Mouse (Mus musculus): ENCODE measurements around the gene Perm1. TPM values are rescaled to one million over a fixed set of nuclear protein-coding genes. Genes with fewer than 3 reads are reported as not detected.

Perm1 gene
- polyA plus RNA-seq, 1 experiment from 2014 or later, result 2.3 TPM

DNA sequence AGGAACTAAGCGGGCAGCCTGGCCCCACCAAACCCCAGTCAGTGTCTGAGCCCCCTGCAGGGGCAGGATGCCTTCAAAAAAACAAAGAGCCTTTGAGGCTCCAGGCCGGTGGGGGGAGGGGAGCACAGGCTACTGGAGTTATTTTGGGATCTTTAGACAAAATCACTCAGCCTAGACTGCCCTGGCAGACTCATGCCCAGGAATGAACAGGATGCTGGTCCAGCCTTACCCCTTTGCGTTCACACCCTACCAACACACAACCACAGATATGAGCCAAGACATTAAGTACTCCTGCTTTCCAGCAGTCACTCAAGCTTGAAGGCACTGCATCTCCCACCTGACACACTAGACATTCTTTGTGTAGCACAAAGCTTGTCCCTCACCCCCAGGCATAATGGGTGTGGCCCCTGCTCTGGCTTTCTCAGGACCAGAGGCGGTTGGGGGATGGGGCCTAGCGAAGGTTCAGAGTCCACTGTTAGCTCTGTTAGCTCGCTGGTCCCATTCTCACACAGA is 26.8 kb upstream of the Perm1 start:
- Histone ChIP-seq H3K4me3 (replicated peaks) (no peak overlapping the region), H3K36me3 (peaks cover 21% of the 10 kb centered on the region), H3K4me1 (peaks cover 93% of the 10 kb centered on the region), H3K4me2 (peak overlapping the region; percentile 15; the same call in 1 of the 2 replicates), H3K9me3 (replicated peaks) (no peaks in the 10 kb centered on the region), H3K27ac (replicated peaks) (peak overlapping the region; percentile 74), H3K27me3 (replicated peaks) (no peaks in the 10 kb centered on the region), H3K9ac (replicated peaks) (no peak overlapping the region)
- WGBS, result 12% methylated on average over 6 of the region's 6 CpGs
- ATAC-seq (ENCODE audit: low FRiP score), result no peak

GRCm38 (mm10) chr4:156192421-156193199 is 23.1 kb upstream of the Perm1 start:
- Histone ChIP-seq H3K27ac (replicated peaks) (peak overlapping the region; percentile 34), H3K4me1 (peaks cover 83% of the 10 kb centered on the region), H3K4me3 (replicated peaks) (no peak overlapping the region), H3K9ac (replicated peaks) (no peak overlapping the region), H3K4me2 (no peak overlapping the region; the same call in 1 of the 2 replicates), H3K36me3 (peaks cover 21% of the 10 kb centered on the region), H3K9me3 (replicated peaks) (no peaks in the 10 kb centered on the region), H3K27me3 (replicated peaks) (no peaks in the 10 kb centered on the region)
- 49% methylated on average over 8 of the region's 8 CpGs for WGBS
- no peak for ATAC-seq (ENCODE audit: low FRiP score)

DNA sequence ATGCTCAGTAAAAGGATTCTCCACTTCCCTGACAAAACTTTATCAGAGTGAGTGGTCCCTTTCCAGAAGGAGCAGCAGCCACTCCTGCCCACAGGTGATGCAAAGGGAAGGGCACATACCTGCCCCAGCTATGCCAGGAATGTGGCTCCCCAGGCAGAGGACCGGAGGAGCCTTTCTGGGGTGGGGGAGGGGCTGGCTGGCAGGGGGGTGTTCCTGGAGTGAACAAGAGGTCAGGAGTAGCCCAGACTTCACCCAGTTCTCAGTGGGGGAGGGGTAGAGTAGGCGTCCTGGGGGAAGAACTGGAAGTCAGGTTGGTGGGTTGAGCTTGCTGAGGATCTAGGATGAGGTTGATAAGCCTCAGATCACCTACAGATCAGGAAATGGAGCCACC is 22.5 kb upstream of the Perm1 start:
- no peaks in the 10 kb centered on the region for H3K9me3 ChIP-seq (replicated peaks)
- no peak overlapping the region for H3K9ac ChIP-seq (replicated peaks)

DNA sequence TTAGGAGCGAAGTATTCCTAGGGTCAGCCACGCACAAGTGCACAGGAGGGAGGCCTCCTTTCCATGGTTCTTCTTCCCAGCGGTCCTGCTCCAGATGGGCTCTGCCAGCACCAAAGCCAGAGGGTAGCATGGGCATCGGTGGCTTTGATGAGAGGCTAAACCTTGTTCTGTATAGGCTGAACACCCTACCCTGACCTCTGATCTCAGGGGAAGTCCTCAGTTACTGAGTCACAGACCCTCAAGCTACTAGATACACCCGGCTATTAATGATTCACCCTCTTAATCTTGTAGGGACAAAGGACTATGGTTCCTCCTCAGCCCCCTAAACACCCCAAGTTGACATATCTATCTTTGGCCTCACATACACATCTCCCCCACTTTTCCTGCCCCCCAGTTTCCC is 21.8 kb upstream of the Perm1 start:
- WGBS, result 71% methylated on average over 5 of the region's 5 CpGs
- no peak overlapping the region for H3K4me3 ChIP-seq (replicated peaks)
- no peak overlapping the region for H3K27ac ChIP-seq (replicated peaks)
- H3K9ac ChIP-seq (replicated peaks), result no peak overlapping the region; the same call in 1 of the 2 replicates
- no peaks in the 10 kb centered on the region for H3K27me3 ChIP-seq (replicated peaks)
- H3K9me3 ChIP-seq (replicated peaks), result no peaks in the 10 kb centered on the region
- ATAC-seq (ENCODE audit: low FRiP score), result no peak
- peaks cover 21% of the 10 kb centered on the region for H3K36me3 ChIP-seq
- H3K4me2 ChIP-seq, result peak overlapping the region; percentile 89
- peaks cover 73% of the 10 kb centered on the region for H3K4me1 ChIP-seq

More for the DNA sequence above, 22.5 kb upstream of the Perm1 start:
- Histone ChIP-seq H3K27ac (replicated peaks) (peak overlapping the region; percentile 33; the same call in 1 of the 2 replicates), H3K4me2 (no peak overlapping the region; the same call in 1 of the 2 replicates), H3K27me3 (replicated peaks) (no peaks in the 10 kb centered on the region), H3K36me3 (peaks cover 21% of the 10 kb centered on the region), H3K4me3 (replicated peaks) (no peak overlapping the region), H3K4me1 (peaks cover 81% of the 10 kb centered on the region)
- 26% methylated on average over 2 of the region's 2 CpGs for WGBS
- no peak for ATAC-seq (ENCODE audit: low FRiP score)

- no peak overlapping the region for H3K27ac ChIP-seq (replicated peaks)
Measured at GRCm38 (mm10) chr4:156194346-156194745, 21.3 kb upstream of the Perm1 start.

GRCm38 (mm10) chr4:156195927-156196870 is 19.5 kb upstream of the Perm1 start:
- Histone ChIP-seq H3K4me1 (peaks cover 52% of the 10 kb centered on the region), H3K27me3 (replicated peaks) (no peaks in the 10 kb centered on the region), H3K27ac (replicated peaks) (peak overlapping the region; percentile 84), H3K36me3 (peaks cover 9% of the 10 kb centered on the region), H3K4me3 (replicated peaks) (peak overlapping the region; percentile 81), H3K9ac (replicated peaks) (peak overlapping the region; percentile 94), H3K9me3 (replicated peaks) (no peaks in the 10 kb centered on the region), H3K4me2 (peak overlapping the region; percentile 89)
- no peak for ATAC-seq (ENCODE audit: low FRiP score)
- 5% methylated on average over 35 of the region's 35 CpGs for WGBS

More at GRCm38 (mm10) chr4:156194346-156194745, 21.3 kb upstream of the Perm1 start:
- Histone ChIP-seq H3K9me3 (replicated peaks) (no peaks in the 10 kb centered on the region), H3K4me3 (replicated peaks) (no peak overlapping the region), H3K4me2 (peak overlapping the region; percentile 89), H3K4me1 (peaks cover 69% of the 10 kb centered on the region), H3K9ac (replicated peaks) (no peak overlapping the region; the same call in 1 of the 2 replicates), H3K27me3 (replicated peaks) (no peaks in the 10 kb centered on the region), H3K36me3 (peaks cover 21% of the 10 kb centered on the region)
- 34% methylated on average over 6 of the region's 6 CpGs for WGBS
- ATAC-seq (ENCODE audit: low FRiP score), result no peak

- H3K36me3 ChIP-seq, result no peaks in the 10 kb centered on the region; the same call in 1 of the 2 replicates
- H3K4me1 ChIP-seq, result peaks cover 47% of the 10 kb centered on the region
- 2% methylated on average over 18 of the region's 88 CpGs for WGBS
- H3K4me2 ChIP-seq, result peak within 1 kb of the TSS; percentile 89
- H3K27me3 ChIP-seq (replicated peaks), result no peaks in the 10 kb centered on the region; the same call in 1 of the 2 replicates
- ATAC-seq (ENCODE audit: low FRiP score), result peak; percentile 84
- peak within 1 kb of the TSS; percentile 81 for H3K4me3 ChIP-seq (replicated peaks)
- H3K27ac ChIP-seq (replicated peaks), result peak within 1 kb of the TSS; percentile 95
- no peaks in the 10 kb centered on the region for H3K9me3 ChIP-seq (replicated peaks)
- peak within 1 kb of the TSS; percentile 94 for H3K9ac ChIP-seq (replicated peaks)
Measured at GRCm38 (mm10) chr4:156197131-156197828, 18.4 kb upstream of the Perm1 start, which contains the start of gene Agrn. TSS of gene Agrn (minus strand) at chr4:156197488.

DNA sequence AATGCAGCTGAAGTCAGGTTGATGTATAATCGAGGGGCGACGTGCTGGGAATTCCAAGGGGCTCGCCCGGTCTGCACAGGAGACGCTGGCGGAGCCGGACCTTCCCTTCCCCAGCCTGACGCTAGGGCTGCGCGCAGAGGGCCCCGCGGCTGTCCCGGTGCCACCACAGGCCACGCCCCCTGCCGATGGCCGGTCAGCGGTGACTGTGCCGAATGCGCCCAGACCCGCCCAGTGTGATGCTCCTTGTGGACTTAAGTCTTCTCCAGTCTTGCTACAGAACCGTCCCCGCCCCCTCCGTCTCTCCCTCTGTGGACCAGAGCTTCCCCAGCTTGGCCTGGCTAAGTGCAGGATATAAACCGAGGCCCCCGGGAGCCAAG is 17.9 kb upstream of the Perm1 start:
- H3K9me3 ChIP-seq (replicated peaks), result no peaks in the 10 kb centered on the region
- H3K4me2 ChIP-seq, result peak overlapping the region; percentile 89
- H3K27me3 ChIP-seq (replicated peaks), result no peaks in the 10 kb centered on the region; the same call in 1 of the 2 replicates
- no peaks in the 10 kb centered on the region for H3K36me3 ChIP-seq
- peak; percentile 92 for ATAC-seq (ENCODE audit: low FRiP score)
- WGBS, result 0% methylated on average over 24 of the region's 26 CpGs
- peak overlapping the region; percentile 62 for H3K9ac ChIP-seq (replicated peaks)
- H3K4me3 ChIP-seq (replicated peaks), result peak overlapping the region; percentile 81
- H3K27ac ChIP-seq (replicated peaks), result peak overlapping the region; percentile 95
- peaks cover 47% of the 10 kb centered on the region for H3K4me1 ChIP-seq

DNA sequence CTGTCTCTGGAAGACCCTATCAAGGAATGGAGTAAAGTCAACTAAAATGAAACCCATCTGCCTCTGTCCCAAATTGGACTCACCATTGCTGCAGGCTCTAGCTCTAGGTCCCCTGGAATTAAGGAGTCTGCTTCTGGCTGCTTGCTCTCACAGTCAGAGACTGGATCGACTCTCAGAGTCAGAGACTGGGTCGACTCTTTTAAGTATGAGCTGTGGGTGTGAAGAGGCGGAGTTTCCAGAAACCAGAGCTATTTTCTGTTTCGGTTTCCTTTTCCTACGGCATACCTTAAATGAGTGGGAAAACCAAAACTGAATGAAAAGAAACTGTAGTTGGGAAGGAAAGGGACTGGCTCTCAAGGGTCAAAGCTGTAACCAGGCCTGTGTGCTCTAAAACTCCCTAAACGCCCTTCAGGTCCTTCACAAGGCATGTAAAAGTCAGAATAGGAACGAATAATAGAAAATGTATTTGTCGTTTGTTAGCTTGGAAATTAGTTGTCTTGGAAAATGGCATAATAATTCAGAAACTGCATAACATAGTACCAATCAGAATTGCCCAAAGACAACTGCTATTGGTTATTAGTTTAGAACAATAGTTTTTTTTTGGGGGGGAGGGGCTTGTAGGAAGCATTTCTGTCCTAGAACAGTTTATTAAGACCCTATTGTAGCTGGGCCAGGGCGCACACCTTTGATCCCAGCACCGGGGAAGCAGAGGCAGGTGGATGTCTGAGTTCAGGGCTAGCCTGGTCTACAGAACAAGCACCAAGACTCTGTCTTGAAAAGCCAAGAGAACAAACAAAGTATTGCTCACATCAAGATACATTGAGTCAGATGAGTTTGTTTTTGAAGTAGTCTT is 14.8 kb upstream of the Perm1 start, which contains the start of gene Isg15:
Gene Isg15, minus strand, starts transcription at position 196 of the 853 bp plus-strand sequence.
- no peak within 1 kb of the TSS for H3K4me3 ChIP-seq (replicated peaks)
- H3K9me3 ChIP-seq (replicated peaks), result no peaks in the 10 kb centered on the region
- H3K27me3 ChIP-seq (replicated peaks), result peaks cover 11% of the 10 kb centered on the region
- WGBS, result 62% methylated on average over 10 of the region's 10 CpGs
- H3K4me2 ChIP-seq, result no peak within 1 kb of the TSS
- H3K9ac ChIP-seq (replicated peaks), result no peak within 1 kb of the TSS
- no peak within 1 kb of the TSS for H3K27ac ChIP-seq (replicated peaks)
- H3K36me3 ChIP-seq, result no peaks in the 10 kb centered on the region
- peaks cover 33% of the 10 kb centered on the region for H3K4me1 ChIP-seq
- ATAC-seq (ENCODE audit: low FRiP score), result no peak

GRCm38 (mm10) chr4:156202462-156202893 is 13.2 kb upstream of the Perm1 start:
- Histone ChIP-seq H3K4me1 (peaks cover 26% of the 10 kb centered on the region), H3K36me3 (no peaks in the 10 kb centered on the region), H3K27me3 (replicated peaks) (peaks cover 11% of the 10 kb centered on the region), H3K4me2 (peak overlapping the region; percentile 87), H3K27ac (replicated peaks) (peak overlapping the region; percentile 77), H3K4me3 (replicated peaks) (peak overlapping the region; percentile 52), H3K9me3 (replicated peaks) (no peaks in the 10 kb centered on the region), H3K9ac (replicated peaks) (peak overlapping the region; percentile 68)
- WGBS, result 50% methylated on average over 12 of the region's 12 CpGs
- no peak for ATAC-seq (ENCODE audit: low FRiP score)

Measured in neural tube, embryonic 15.5 days (tissue).